Mouse (Mus musculus) Patski (cell line): Measurements from ENCODE around the gene Npas3. TPM values are rescaled to one million over a fixed set of nuclear protein-coding genes. Genes with fewer than 3 reads are reported as not detected.

Source experiments
- ATAC-seq: fragments of 100-300 bp; one replicate; pipeline ENCODE4 v1.8.0; 2021
- CTCF ChIA-PET: fragments of 350-600 bp; sonication (Branson Sonifier 250); formaldehyde crosslinking; loops from one replicate; lab custom pipeline; 2022; ENCODE audit warnings: inconsistent platforms; lab: Charles Lee
- POLR2A ChIA-PET: fragments of 350-600 bp; sonication (Branson Sonifier 250); formaldehyde crosslinking; loops from one replicate; lab custom pipeline; 2022; ENCODE audit warnings: antibody characterized with exemption, inconsistent platforms; lab: Charles Lee
- DNase-seq: peaks from one replicate; pipeline ENCODE4 v3.0.0-alpha.2; 2011; ENCODE audit warnings: low read depth, low spot score
- H3K27me3 ChIP-seq: fragments of 371-371 bp; one replicate; pipeline ENCODE4 v1.5.1; 2021
- CTCF ChIP-seq: fragments of 100-300 bp; IDR thresholded peaks from one replicate; pipeline ENCODE4 v1.5.1; 2021
- in situ Hi-C: fragments of 300-500 bp; cut with MboI; formaldehyde crosslinking; loops from 3 replicates; pipeline ENCODE4 v1.11.1; 2018; ENCODE audit warnings: low pct_unique_long_range_greater_than_20kb, mixed read lengths
- polyA plus RNA-seq: library from polyadenylated mRNA; unstranded; gene quantifications from one replicate; pipeline ENCODE4 v1.2.3, GENCODE M21; 2021

Npas3 gene
- polyA plus RNA-seq, 1 experiment from 2014 or later: 0.08 TPM

GRCm38 (mm10) chr12:53910192-53910591 lies 661.7 kb downstream of the Npas3 start:
- in situ Hi-C loops: no loop called here
- DNase-seq (no peak), ATAC-seq (no peak)
- POLR2A ChIA-PET: no interaction called here
- no peaks in the 10 kb centered on the region for H3K27me3 ChIP-seq
- TF ChIP-seq CTCF: no peak
- CTCF ChIA-PET: interaction anchor here (1.2 kb wide), 1 partner anchor 14 kb away, joined by 4 read pairs; no protein-coding TSS in a partner anchor

DNA sequence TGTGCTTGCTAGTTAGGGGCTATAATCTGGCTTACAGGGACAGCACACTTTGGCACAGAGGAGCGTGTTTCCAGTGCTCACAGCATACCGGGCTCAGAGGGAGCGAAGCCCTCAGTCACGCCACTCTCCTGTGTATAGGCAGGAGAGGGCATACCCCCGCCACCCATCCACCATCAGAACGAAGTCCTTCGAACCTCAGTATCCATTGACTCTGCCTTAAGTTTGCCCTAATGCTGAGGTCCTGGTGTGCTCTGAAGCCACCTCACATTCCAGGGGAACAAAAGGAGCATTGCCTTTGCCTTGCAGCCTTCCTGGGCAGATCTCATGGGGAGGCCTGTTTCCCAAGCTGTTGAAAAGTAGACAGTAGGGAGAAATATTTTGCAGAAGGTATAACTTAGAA lies 673.7 kb downstream of the Npas3 start:
- ChIA-PET POLR2A (no interaction called here), CTCF (no interaction called here)
- no peaks in the 10 kb centered on the region for H3K27me3 ChIP-seq
- in situ Hi-C loops: no loop called here
- no peak for DNase-seq
- no peak for TF ChIP-seq CTCF
- no peak for ATAC-seq

DNA sequence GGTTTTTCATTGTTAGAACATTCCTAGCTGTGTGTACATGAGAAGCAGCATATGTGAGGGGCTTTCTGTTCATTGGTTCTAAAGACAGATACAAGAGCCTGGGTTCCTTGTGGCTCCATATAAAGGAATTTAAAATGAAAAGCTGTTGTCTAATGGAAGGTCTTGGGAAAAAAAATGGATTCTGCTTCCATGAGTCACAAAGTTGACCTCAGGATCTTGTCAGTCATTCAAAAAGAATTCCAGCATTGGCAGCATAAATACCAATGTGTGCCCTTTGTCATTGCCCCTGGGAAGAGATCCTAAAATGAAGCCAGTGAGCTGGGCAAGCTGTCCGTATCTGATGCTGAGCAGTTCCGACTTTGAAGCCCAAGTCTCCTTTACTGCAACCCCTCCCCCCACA lies 700.3 kb downstream of the Npas3 start:
- ChIA-PET CTCF (no interaction called here), POLR2A (no interaction called here)
- TF ChIP-seq CTCF: no peak
- DNase-seq (no peak), ATAC-seq (no peak)
- in situ Hi-C loops: no loop called here
- no peaks in the 10 kb centered on the region for H3K27me3 ChIP-seq

- ChIA-PET POLR2A (interaction anchor here (0.7 kb wide), 2 partner anchors 454 to 673 kb away, joined by 3 to 5 read pairs; no protein-coding TSS in a partner anchor), CTCF (no interaction called here)
- DNase-seq (no peak), ATAC-seq (no peak)
- in situ Hi-C loops: no loop called here
- no peak for TF ChIP-seq CTCF
- no peaks in the 10 kb centered on the region for H3K27me3 ChIP-seq
Observed at GRCm38 (mm10) chr12:53962004-53962403, 713.5 kb downstream of the Npas3 start.

DNA sequence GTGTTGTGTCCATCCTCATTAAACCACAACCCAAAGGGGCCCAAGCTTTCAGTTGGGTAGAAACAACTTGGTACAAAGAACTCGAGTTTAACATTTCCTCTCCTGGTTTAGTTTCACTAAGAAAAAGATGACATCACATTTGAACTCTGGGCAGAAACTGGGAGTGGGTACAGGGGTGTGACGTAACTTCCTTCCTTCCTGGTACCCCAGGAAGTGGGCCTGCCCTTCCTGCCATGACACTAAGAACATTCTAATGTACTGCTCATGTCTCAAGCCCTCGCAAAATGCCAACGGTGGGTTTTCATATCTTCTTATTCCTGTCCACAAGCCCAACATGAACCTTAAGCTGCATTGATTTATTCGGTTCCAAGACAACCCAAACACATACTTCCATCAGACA lies 715.1 kb downstream of the Npas3 start:
- TF ChIP-seq CTCF: no peak
- no peaks in the 10 kb centered on the region for H3K27me3 ChIP-seq
- DNase-seq (no peak), ATAC-seq (no peak)
- CTCF ChIA-PET: no interaction called here
- POLR2A ChIA-PET: no interaction called here
- in situ Hi-C loops: no loop called here

GRCm38 (mm10) chr12:53969378-53970174 lies 721.1 kb downstream of the Npas3 start:
- ChIA-PET CTCF (no interaction called here), POLR2A (no interaction called here)
- in situ Hi-C loops: no loop called here
- no peak for TF ChIP-seq CTCF
- ATAC-seq (no peak), DNase-seq (no peak)
- H3K27me3 ChIP-seq: no peaks in the 10 kb centered on the region

DNA sequence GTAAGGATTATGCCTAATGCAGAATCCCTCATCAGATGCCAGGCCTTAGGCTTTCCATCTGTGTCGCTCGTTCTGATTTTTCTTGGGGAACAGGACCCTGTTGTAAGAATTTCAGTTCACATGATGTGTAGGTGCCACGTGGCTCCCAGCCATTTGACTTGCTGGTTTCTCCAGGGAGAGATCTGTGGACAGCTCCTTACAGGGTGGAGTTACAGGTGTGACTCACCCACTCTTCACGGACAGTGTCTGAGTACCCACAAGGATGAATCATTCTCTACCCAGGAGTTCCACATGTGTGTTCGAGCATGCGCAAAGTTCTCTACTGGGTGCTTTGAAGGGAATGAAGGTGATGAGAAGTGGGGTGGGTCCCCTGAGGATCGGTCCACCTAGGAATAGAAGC lies 722.2 kb downstream of the Npas3 start:
- peak; percentile 9 for DNase-seq
- CTCF ChIA-PET: no interaction called here
- POLR2A ChIA-PET: no interaction called here
- peak; percentile 39 for ATAC-seq
- in situ Hi-C loops: no loop called here
- TF ChIP-seq CTCF: no peak
- no peaks in the 10 kb centered on the region for H3K27me3 ChIP-seq

DNA sequence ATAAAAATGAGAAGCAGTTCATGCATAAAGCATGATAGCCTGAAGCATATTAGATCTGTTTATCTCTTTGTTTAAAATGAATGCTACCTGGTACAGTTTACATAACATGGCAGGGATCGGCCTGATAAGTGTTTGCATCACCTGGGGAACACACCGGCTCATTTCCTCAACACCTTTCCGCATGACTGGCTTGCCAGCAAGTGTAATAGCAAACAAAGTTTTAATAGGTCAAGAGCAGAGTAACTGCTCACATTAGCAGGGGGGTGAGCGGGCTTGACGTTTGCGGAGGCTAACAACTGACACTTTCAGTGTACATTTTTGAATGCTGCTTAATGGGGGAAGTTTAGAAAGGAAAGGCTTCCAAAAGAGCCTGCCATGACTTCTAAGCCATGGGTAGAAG lies 724.9 kb downstream of the Npas3 start:
- TF ChIP-seq CTCF: no peak
- ATAC-seq: no peak
- no peak for DNase-seq
- ChIA-PET CTCF (no interaction called here), POLR2A (no interaction called here)
- in situ Hi-C loops: no loop called here
- no peaks in the 10 kb centered on the region for H3K27me3 ChIP-seq

DNA sequence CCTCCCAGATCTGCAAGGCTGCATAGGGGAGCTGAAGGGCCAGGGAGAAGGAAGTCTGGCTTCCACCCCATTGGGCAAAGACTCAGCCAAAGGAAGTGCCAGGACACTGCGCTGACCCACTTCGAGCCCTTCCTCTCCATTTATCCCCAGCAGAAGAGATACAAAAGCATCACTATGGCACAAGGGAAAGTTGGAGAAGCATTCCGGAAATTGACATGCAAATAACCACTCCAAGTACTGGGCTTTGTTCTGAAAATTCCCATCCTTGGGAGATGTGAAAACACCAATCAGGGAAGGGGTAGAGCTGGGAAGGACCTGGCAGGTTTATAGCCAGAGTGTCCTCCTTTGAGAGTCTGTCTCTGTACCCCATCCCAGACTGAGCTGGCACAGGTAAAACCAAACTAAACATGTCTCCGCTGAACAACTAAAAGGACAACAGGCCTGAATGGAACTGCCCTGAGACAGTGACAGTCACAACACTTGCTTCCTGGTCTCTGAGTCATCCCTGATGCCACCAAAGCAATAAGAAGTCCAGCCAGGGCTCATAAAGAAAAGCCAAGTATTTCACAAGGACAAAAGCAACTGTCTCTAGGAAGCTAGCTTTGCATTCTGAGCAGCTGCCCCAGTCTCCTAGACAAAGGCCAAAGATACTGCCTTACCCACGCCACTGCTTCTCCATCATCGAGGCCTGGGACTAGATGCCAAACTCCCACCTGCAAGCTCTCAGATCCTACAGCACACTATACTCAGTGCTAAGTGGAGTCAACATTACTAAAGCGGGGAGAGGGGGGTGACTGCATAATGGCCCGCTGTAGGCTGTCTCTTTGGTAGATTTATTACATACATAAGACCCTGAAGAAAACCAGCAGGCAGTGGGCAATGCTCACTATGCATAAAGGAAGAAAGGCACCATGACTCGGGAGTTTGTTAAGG lies 733.4 kb downstream of the Npas3 start:
- ATAC-seq (no peak), DNase-seq (no peak)
- no peaks in the 10 kb centered on the region for H3K27me3 ChIP-seq
- POLR2A ChIA-PET: no interaction called here
- TF ChIP-seq CTCF: no peak
- CTCF ChIA-PET: no interaction called here
- in situ Hi-C loops: no loop called here

DNA sequence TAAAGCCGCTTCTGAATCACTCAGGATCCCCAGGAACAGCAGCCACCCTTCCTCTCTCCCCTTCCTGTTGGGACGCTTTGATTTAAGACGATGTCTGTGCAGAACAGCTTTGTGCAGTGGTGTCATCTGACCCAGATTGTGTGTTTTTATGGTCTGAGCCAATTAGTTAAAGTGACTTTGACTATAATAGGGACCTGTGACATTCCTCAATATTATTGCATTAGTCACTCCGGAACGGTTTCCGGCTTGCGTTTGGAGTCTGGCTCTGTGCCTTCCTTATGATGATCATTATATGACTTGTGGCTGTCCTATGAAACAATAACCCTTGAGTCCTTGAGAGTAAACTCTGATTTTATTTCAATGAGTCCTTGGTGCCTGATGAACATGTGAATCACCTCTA lies 735.5 kb downstream of the Npas3 start:
- H3K27me3 ChIP-seq: no peaks in the 10 kb centered on the region
- ChIA-PET POLR2A (no interaction called here), CTCF (no interaction called here)
- ATAC-seq (no peak), DNase-seq (no peak)
- in situ Hi-C loops: no loop called here
- no peak for TF ChIP-seq CTCF
